In the genomic region with DNA sequence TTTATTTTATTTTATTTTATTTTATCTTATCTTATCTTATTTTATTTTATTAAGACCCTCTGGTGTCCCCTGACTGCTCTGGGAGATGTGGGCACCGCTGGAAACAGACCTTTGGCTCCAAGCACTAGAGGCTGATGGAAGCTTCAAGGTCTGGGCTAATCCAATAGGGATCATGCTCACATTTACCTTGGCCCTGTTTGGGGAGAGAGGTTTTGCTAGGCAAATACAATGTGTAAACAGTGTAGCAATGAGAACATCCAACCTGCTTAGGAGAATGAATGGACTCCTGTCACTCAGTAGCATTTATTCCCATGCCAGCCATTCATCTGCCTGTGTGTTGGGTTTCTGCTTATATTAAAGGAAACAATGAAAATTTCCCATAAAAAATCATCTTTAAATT, we compare ENCODE assay signal across 29 mouse cellular contexts.
DNase-seq lines count a peak whose midpoint lies in the region; ATAC-seq and TF ChIP-seq lines count a peak whose summit lies in the region.
"Had no signal": no experiment of that assay in that cellular context is flagged by ENCODE, and none has a peak within 500 bp of the region (broad histone marks: within the 10 kb centered on the region; RNA-seq: fewer than 3 reads in every experiment).

No protein-coding gene starts in this region.

- no peak overlapping the region for H3K27ac ChIP-seq in liver, adult 2 months (replicated peaks; ENCODE audit: insufficient read depth, low read depth, low read length)
- no peak overlapping the region for H3K27ac ChIP-seq in liver, embryonic 13.5 days
- no peak overlapping the region for H3K27ac ChIP-seq in liver, embryonic 16.5 days (ENCODE audit: low read length)
- no peak overlapping the region for H3K27ac ChIP-seq in forebrain, embryonic 11.5 days (ENCODE audit: low read depth, low read length)
- H3K27ac ChIP-seq: embryonic facial prominence, embryonic 10.5 days; embryonic facial prominence, embryonic 13.5 days; forebrain, embryonic 13.5 days; heart, adult 2 months; heart, embryonic 10.5 days; heart, embryonic 13.5 days; hindbrain, embryonic 14.5 days; hindbrain, postnatal 0 days had no signal

- H3K4me1 ChIP-seq in liver, adult 2 months (ENCODE audit: control insufficient read depth, insufficient read depth, low read length), result peaks cover 3% of the 10 kb centered on the region; the same call in 1 of the 2 replicates
- no peaks in the 10 kb centered on the region for H3K4me1 ChIP-seq in liver, embryonic 13.5 days (replicated peaks)
- H3K4me1 ChIP-seq in liver, embryonic 16.5 days (ENCODE audit: control insufficient read depth, low read depth, low read length), result no peaks in the 10 kb centered on the region
- no peaks in the 10 kb centered on the region for H3K4me1 ChIP-seq in forebrain, embryonic 11.5 days (replicated peaks; ENCODE audit: control insufficient read depth, insufficient read depth, low read length)
- H3K4me1 ChIP-seq: embryonic facial prominence, embryonic 10.5 days; embryonic facial prominence, embryonic 13.5 days; heart, embryonic 10.5 days; heart, embryonic 13.5 days had no signal

- WGBS in liver, adult 2 months, result 13% methylated on average over 1 of the region's 1 CpGs
- 62% methylated on average over 1 of the region's 1 CpGs for WGBS in liver, embryonic 13.5 days (ENCODE audit: insufficient replicate concordance)
- 27% methylated on average over 1 of the region's 1 CpGs for WGBS in liver, embryonic 16.5 days (ENCODE audit: insufficient replicate concordance)
- 72% methylated on average over 1 of the region's 1 CpGs for WGBS in forebrain, embryonic 11.5 days

- DNase-seq in MEL-GATA-1-ER (ENCODE audit: extremely low read depth, low read depth), result peak; percentile 1
- DNase-seq in liver, adult 2 months (ENCODE audit: extremely low read depth, low read depth, low spot score), result peak; percentile 96
- DNase-seq in liver, embryonic 13.5 days, result no peak
- no peak for DNase-seq in frontal cortex, postnatal 14 days (ENCODE audit: low spot score in 2 of 2)
- DNase-seq in adrenal gland, adult 8-10 months, result no peak
- DNase-seq in forebrain, embryonic 11.5 days (ENCODE audit: low spot score), result no peak
- DNase-seq in embryo, embryonic 9.5 days (ENCODE audit: extremely low spot score), result no peak
- DNase-seq: adrenal gland, postnatal 14 days; cerebellum, adult 11 months; cerebellum, adult 2 months; cerebellum, adult 9-11 months; cerebellum, postnatal 25 days; gastrocnemius, postnatal 10 days; gastrocnemius, postnatal 36 days; heart, adult 2 months; heart, postnatal 14 days; heart, postnatal 4 days had no signal

- no peak overlapping the region for H3K4me3 ChIP-seq in liver, adult 2 months (ENCODE audit: insufficient read depth, low read depth, low read length)
- no peak overlapping the region for H3K4me3 ChIP-seq in liver, embryonic 13.5 days (replicated peaks)
- H3K4me3 ChIP-seq in liver, embryonic 16.5 days (ENCODE audit: low read depth, low read length), result no peak overlapping the region
- no peak overlapping the region for H3K4me3 ChIP-seq in forebrain, embryonic 11.5 days (ENCODE audit: low read depth, low read length)
- H3K4me3 ChIP-seq: embryonic facial prominence, embryonic 10.5 days; embryonic facial prominence, embryonic 13.5 days; erythroblast, embryonic 14.5 days; forebrain, embryonic 13.5 days; heart, adult 2 months; heart, embryonic 10.5 days; heart, embryonic 13.5 days had no signal

- no peaks in the 10 kb centered on the region for H3K79me2 ChIP-seq in liver, adult 2 months (ENCODE audit: control insufficient read depth, insufficient read depth, low read length)

- no peaks in the 10 kb centered on the region for H3K27me3 ChIP-seq in liver, adult 2 months (ENCODE audit: control insufficient read depth, insufficient read depth, low read length)
- no peaks in the 10 kb centered on the region for H3K27me3 ChIP-seq in liver, embryonic 13.5 days
- no peaks in the 10 kb centered on the region for H3K27me3 ChIP-seq in liver, embryonic 16.5 days (ENCODE audit: control insufficient read depth, insufficient read depth, low read depth, low read length)
- H3K27me3 ChIP-seq in forebrain, embryonic 11.5 days (ENCODE audit: control insufficient read depth, insufficient read depth, low read length), result no peaks in the 10 kb centered on the region
- H3K27me3 ChIP-seq: heart, embryonic 13.5 days; Patski had no signal

- peaks cover 7% of the 10 kb centered on the region; the same call in 1 of the 2 replicates for H3K9me3 ChIP-seq in liver, embryonic 13.5 days (replicated peaks)
- H3K9me3 ChIP-seq in liver, embryonic 16.5 days (replicated peaks; ENCODE audit: control insufficient read depth, low read length), result peaks cover 3% of the 10 kb centered on the region
- no peaks in the 10 kb centered on the region for H3K9me3 ChIP-seq in forebrain, embryonic 11.5 days (ENCODE audit: control insufficient read depth, low read length)
- H3K9me3 ChIP-seq: embryonic facial prominence, embryonic 10.5 days; embryonic facial prominence, embryonic 13.5 days had no signal

- TF ChIP-seq CTCF in liver, adult 2 months (IDR thresholded peaks at IDR 0.05; ENCODE audit: low read depth, low read length), result no peak

- no peak overlapping the region for H3K4me2 ChIP-seq in liver, embryonic 13.5 days
- H3K4me2 ChIP-seq in liver, embryonic 16.5 days (ENCODE audit: low read depth, low read length), result no peak overlapping the region
- H3K4me2 ChIP-seq in forebrain, embryonic 11.5 days (ENCODE audit: low read depth, low read length, severe bottlenecking), result no peak overlapping the region
- H3K4me2 ChIP-seq: embryonic facial prominence, embryonic 13.5 days; forebrain, embryonic 13.5 days; heart, embryonic 13.5 days; hindbrain, embryonic 14.5 days had no signal

- no peaks in the 10 kb centered on the region for H3K36me3 ChIP-seq in liver, adult 2 months (ENCODE audit: control insufficient read depth, insufficient read depth, low read length)
- H3K36me3 ChIP-seq in liver, embryonic 13.5 days, result no peaks in the 10 kb centered on the region
- H3K36me3 ChIP-seq in liver, embryonic 16.5 days (ENCODE audit: control insufficient read depth, insufficient read depth), result no peaks in the 10 kb centered on the region
- H3K36me3 ChIP-seq in forebrain, embryonic 11.5 days (ENCODE audit: control insufficient read depth, insufficient read depth, low read length), result no peaks in the 10 kb centered on the region
- H3K36me3 ChIP-seq: embryonic facial prominence, embryonic 10.5 days; embryonic facial prominence, embryonic 13.5 days; heart, embryonic 10.5 days; heart, embryonic 13.5 days had no signal

- peak; percentile 83 for ATAC-seq in liver, embryonic 13.5 days (ENCODE audit: low read depth)
- peak; percentile 92 for ATAC-seq in liver, embryonic 16.5 days (ENCODE audit: low read depth)
- ATAC-seq in forebrain, embryonic 11.5 days (replicated peaks; ENCODE audit: low FRiP score), result no peak
- ATAC-seq: CD4-positive, CD25-positive, alpha-beta regulatory T cell, adult 4 months; forebrain, embryonic 13.5 days; forebrain, embryonic 16.5 days; hindbrain, postnatal 0 days; Patski had no signal

- no peak for TF ChIP-seq POLR2A in liver, adult 2 months (IDR thresholded peaks at IDR 0.05; ENCODE audit: extremely low read depth, insufficient read depth, low read length)

- H3K9ac ChIP-seq in liver, adult 2 months (ENCODE audit: low read depth, low read length), result no peak overlapping the region
- H3K9ac ChIP-seq in liver, embryonic 13.5 days, result no peak overlapping the region
- no peak overlapping the region for H3K9ac ChIP-seq in liver, embryonic 16.5 days (ENCODE audit: low read depth, low read length)
- H3K9ac ChIP-seq in forebrain, embryonic 11.5 days (ENCODE audit: low read length), result no peak overlapping the region
- H3K9ac ChIP-seq: embryonic facial prominence, embryonic 13.5 days; forebrain, embryonic 13.5 days; heart, embryonic 13.5 days; hindbrain, embryonic 14.5 days had no signal

Comparison
In these comparisons a context has a peak if more than half of its experiments do, and no peak if none do; other contexts are left out.
1. DNase-seq: peak in MEL-GATA-1-ER (single experiment) and liver, adult 2 months (single experiment); none in liver, embryonic 13.5 days (single experiment), frontal cortex, postnatal 14 days (0 of 2), adrenal gland, adult 8-10 months (single experiment), forebrain, embryonic 11.5 days (single experiment) and embryo, embryonic 9.5 days (single experiment).